Mouse (Mus musculus): Measurements from ENCODE around the gene Eps15.
"Not testable (repeated sequence)": the region's sequence is repeated elsewhere in the genome, so short reads cannot be mapped to it uniquely, and the experiment has no call there.

Eps15 gene

GRCm38 (mm10) chr4:109404908-109405307 is 124.8 kb downstream of the Eps15 start:
- not testable (repeated sequence) for DNase-seq

DNA sequence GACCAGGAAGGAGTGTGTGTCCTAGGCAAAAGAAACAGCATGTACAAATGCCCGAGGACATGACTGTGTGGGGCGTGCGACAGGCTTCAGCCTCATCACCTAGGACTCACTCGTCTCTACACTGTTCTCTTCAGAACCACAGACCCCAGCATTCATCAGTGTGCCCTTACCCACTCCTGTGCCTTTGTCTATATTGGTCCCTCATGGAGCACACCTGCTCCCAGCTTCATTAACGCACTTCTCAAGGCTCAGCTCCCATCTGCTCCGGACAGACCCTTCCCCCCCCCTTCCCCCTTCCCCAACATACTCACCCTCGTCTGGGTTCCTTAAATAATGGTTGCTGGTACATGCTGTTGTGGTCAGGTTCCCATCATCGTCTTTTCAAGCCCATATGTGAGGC is 125.3 kb downstream of the Eps15 start:
- no peak for DNase-seq

GRCm38 (mm10) chr4:109406054-109406485 is 126.0 kb downstream of the Eps15 start:
- DNase-seq = peak; percentile 60

- peak; percentile 71 for DNase-seq
Measured at GRCm38 (mm10) chr4:109406486-109407175, 126.6 kb downstream of the Eps15 start, which contains the start of gene Ttc39a. Ttc39a (plus strand) TSS chr4:109406623.

DNA sequence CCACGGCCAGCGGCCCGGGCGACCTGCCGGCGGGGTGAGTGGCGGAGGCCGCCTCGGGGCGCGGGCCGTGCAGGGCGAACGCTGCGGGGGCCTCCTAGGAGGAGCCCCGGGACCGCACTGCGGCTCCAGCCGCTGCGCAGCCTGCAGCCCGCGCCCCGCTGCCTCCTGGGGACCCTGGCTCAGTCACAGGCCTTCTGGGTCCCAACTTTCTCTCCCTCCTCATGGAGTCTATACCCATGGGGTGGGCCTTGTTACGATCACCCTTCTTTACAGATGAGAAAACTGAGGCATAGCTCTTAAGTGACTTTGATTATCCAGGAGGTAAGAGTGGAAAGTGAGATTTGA is 127.1 kb downstream of the Eps15 start:
- DNase-seq = no peak

- no peak for DNase-seq
Measured at GRCm38 (mm10) chr4:109407701-109408485, 127.8 kb downstream of the Eps15 start.

DNA sequence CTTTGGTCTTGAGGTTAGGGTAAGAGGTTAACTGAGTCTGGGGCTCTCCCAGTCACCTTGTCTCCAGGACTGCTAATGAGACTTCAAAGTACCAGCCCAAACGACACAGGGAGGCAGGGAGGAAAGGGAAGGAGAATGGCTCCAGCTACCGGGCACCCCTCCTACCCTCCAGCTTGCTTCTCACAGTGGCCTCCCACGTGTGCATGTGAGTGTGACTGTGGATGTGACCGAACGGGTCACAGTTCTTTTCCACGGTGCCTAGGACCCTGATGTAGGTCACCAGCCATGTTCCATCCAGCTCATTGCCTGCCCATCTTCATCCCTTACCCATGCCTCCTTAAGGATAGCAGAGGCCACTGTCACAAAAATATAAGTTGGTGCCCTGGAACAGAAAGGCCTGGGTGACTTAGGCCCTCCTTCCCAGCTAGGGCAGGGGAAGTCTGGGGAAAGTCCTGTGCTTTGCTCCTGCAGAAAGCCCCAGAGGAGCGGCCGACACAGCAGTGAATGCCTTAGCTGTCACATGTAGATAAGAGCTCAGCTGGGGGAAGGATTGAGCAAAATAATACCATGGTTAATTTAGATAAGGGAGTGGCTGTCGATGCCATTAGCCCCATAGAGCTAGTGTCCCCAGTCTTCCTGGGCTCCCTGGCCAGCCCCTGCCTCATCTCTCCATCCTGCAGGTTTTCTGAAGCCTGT is 130.8 kb downstream of the Eps15 start:
- no peak for DNase-seq

DNA sequence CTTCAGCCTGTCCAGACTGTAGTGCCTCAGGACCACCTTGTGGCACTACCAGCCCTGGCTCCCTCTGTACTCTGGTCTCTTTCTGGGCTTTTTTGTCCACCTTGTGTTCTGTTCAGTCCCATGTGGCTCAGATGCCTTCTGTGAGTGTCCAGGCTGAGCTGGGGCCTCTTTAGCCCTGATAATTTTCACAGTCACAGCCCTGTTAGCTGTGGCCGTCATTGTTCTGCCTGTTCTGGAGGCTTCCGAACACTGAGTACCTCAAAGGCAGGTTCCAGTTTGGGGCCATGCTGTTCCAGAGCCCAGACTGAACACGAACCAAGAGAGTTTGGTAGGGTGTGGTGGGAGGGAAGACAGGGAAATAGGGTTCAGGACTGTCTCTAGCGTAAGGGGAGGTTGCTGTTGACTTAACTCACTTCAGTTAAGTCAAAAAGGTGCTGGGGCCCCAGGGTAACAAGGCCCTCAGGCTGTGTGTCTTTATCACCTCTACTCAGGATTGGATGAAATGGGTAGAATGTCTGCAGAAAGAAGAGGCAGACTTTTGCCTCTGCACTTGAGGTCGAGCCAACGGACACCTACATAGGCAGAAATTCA is 131.4 kb downstream of the Eps15 start:
- DNase-seq = no peak

- no peak for DNase-seq
Measured at GRCm38 (mm10) chr4:109412233-109412632, 132.2 kb downstream of the Eps15 start.

- no peak for DNase-seq
Measured at GRCm38 (mm10) chr4:109417998-109418397, 137.9 kb downstream of the Eps15 start.

DNA sequence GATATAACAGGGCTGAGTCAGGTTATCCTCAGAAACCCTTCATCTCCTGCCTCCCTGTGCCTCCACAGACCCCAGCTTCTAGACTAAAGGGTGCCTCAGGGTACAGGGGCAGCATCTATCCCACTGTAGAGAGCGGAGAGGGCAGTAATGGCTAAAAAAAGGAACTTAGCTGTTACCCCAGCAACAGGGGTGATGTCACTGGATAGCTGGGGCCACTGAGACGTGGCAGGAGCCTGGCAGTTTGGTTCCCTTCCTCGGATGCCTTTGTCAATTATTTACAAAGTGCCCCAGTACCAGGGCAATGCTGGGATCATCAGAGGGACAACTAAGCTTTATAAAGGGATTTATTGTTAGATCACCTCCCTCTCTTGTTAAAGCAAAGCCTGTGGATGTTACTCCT is 138.9 kb downstream of the Eps15 start:
- no peak for DNase-seq

- no peak for DNase-seq
Measured at GRCm38 (mm10) chr4:109419563-109419962, 139.5 kb downstream of the Eps15 start.

GRCm38 (mm10) chr4:109420138-109420795 is 140.2 kb downstream of the Eps15 start:
- peak; percentile 27 for DNase-seq

DNA sequence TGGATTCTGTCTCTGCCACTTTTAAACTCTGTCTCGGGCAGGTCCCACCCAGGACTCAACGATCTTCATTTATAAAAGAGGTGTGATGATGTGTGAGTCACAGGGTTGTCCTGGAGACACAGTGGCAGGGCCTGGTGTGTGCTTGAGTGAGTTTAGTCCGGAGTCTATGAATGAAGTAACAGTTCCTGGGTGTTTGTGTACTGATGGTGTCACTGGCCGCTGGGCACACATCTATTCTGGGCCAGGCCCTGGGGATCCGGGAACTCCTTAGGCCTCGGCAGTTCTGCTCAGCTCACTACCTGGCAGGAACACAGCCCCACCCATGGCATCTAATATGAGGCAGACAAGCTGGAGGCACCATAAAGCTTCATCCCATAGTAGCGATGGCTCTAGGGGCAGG is 141.5 kb downstream of the Eps15 start:
- no peak for DNase-seq

- no peak for DNase-seq
Measured at GRCm38 (mm10) chr4:109422436-109422835, 142.4 kb downstream of the Eps15 start.

- DNase-seq = no peak
Measured at GRCm38 (mm10) chr4:109423438-109423837, 143.4 kb downstream of the Eps15 start.

DNA sequence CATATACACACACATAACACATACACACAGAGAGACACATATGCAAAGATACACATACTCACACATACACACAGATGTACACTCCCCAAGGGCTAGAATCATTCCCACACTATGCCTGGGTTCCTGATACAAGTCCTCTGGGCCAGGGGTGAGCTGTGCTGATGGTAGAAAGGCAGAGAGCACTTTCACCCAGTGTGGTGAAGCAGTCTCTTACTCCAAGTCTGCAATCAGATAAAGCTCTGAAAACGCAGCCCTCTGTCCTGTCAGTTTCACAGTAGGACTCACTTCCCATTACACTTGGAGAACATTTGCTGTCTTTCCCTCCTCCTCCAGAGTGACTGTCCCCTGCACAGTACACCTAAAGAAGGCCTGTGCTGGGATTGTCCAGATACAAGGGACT is 147.0 kb downstream of the Eps15 start:
- no peak for DNase-seq

- DNase-seq = no peak
Measured at GRCm38 (mm10) chr4:109430250-109430649, 150.2 kb downstream of the Eps15 start.

DNA sequence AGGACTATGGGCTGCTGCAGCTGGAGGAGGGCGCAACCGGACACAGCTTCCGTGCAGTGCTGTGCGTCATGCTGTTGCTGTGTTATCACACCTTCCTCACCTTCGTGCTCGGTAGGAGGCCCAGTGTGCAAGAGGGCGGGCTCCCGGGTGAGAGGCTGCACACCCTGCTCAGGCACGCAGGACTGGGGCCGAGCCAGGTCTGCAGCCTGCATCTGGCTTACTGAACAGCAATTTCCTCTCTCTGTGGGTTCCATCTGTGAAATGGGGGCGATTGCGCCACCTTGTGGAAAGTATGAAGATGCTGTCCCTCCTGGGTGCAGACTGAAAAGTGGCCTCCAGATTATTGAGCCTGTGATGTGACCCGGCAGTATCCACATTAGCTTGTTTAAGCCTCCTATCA is 150.8 kb downstream of the Eps15 start:
- DNase-seq = peak; percentile 58

GRCm38 (mm10) chr4:109432668-109433375 is 152.8 kb downstream of the Eps15 start:
- no peak for DNase-seq

- DNase-seq = no peak
Measured at GRCm38 (mm10) chr4:109433641-109434040, 153.6 kb downstream of the Eps15 start.

- no peak for DNase-seq
Measured at GRCm38 (mm10) chr4:109434256-109434655, 154.2 kb downstream of the Eps15 start.

Data from embryo, embryonic 11 days (tissue).